Mouse (Mus musculus): ENCODE measurements at regions not wholly inside any gene's neighbourhood (a gene's known extent, or its start where the extent isn't known, plus 50 kb on each side); places are given as distances from the start of the nearest gene placed in this dataset.
"Not testable (repeated sequence)": the region's sequence is repeated elsewhere in the genome, so short reads cannot be mapped to it uniquely, and the experiment has no call there.

DNA sequence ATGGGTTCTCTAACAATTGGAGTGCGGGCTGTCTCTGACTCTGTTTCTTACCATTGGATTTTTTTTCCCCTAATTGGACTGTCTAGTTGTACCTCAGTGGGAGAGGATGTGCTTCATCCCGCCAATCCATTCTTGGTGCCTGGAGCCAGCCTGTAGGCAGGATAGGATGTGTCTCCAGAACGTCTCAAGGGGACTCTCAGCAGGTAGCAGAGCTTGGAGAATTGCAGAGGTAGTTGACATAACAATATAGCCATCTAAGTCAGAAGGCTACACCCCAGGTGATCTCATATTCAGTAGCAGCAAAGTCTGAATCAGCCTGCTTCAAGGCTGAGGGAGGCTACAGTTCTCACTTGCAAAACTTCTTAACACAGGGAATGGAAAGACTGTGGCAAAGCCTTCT lies 1646.0 kb downstream of the Car8 start:
- not testable (repeated sequence) for TF ChIP-seq CTCF (IDR thresholded peaks at IDR 0.05; ENCODE audit: borderline replicate concordance, insufficient read depth, low read length); POLR2A (IDR thresholded peaks at IDR 0.05; ENCODE audit: low read depth, low read length)

Measured in embryonic fibroblast, embryonic 13.5 days (primary cell).